Mouse (Mus musculus) C2C12 (cell line): ENCODE measurements at regions not wholly inside any gene's neighbourhood (a gene's known extent, or its start where the extent isn't known, plus 50 kb on each side); places are given as distances from the start of the nearest gene placed in this dataset.

ENCODE experiments used
- H3K27me3 ChIP-seq: one replicate; pipeline ENCODE4 v1.6.1; 2011; ENCODE audit not compliant: control insufficient read depth, insufficient read depth, insufficient read length
- H3K36me3 ChIP-seq: one replicate; pipeline ENCODE4 v1.6.1; 2011; ENCODE audit not compliant: control insufficient read depth, insufficient read depth
- H3K4me3 ChIP-seq: one replicate; pipeline ENCODE4 v1.5.1; 2011; ENCODE audit warnings: mild to moderate bottlenecking, control low read depth; ENCODE audit not compliant: poor library complexity, insufficient read depth, severe bottlenecking
- H3K79me2 ChIP-seq: one replicate; pipeline ENCODE4 v1.6.1; 2011; ENCODE audit not compliant: control insufficient read depth, insufficient read depth
- H3K79me3 ChIP-seq: one replicate; pipeline ENCODE4 v1.6.1; 2011; ENCODE audit warnings: low read depth, control low read depth
- H3ac ChIP-seq: one replicate; pipeline ENCODE3; 2011; ENCODE audit warnings: low read depth; ENCODE audit not compliant: control insufficient read depth, insufficient read length
- CEBPB ChIP-seq: IDR thresholded peaks from one replicate; pipeline ENCODE4 v1.6.1; 2011; ENCODE audit warnings: low read depth, mild to moderate bottlenecking, control low read depth, moderate library complexity
- CTCF ChIP-seq: IDR thresholded peaks from one replicate; pipeline ENCODE4 v1.5.1; 2011; ENCODE audit not compliant: control insufficient read depth, insufficient read depth, insufficient read length
- FOSL1 ChIP-seq: IDR thresholded peaks from one replicate; pipeline ENCODE4 v1.8.0; 2011; ENCODE audit warnings: mild to moderate bottlenecking, low read length; ENCODE audit not compliant: poor library complexity, insufficient read depth, severe bottlenecking
- MAX ChIP-seq: IDR thresholded peaks from one replicate; pipeline ENCODE4 v1.6.1; 2011; ENCODE audit warnings: mild to moderate bottlenecking, control low read depth
- MYOD1 ChIP-seq: IDR thresholded peaks from one replicate; pipeline ENCODE4 v1.6.1; 2011; ENCODE audit warnings: low read depth; ENCODE audit not compliant: control insufficient read depth, insufficient read length
- MYOG ChIP-seq: IDR thresholded peaks from one replicate; pipeline ENCODE4 v1.6.1; 2011; ENCODE audit not compliant: control insufficient read depth, insufficient read length; ENCODE audit errors: extremely low read depth
- USF1 ChIP-seq: IDR thresholded peaks from one replicate; pipeline ENCODE4 v1.6.1; 2011; ENCODE audit warnings: low read depth, mild to moderate bottlenecking, control low read depth, moderate library complexity

DNA sequence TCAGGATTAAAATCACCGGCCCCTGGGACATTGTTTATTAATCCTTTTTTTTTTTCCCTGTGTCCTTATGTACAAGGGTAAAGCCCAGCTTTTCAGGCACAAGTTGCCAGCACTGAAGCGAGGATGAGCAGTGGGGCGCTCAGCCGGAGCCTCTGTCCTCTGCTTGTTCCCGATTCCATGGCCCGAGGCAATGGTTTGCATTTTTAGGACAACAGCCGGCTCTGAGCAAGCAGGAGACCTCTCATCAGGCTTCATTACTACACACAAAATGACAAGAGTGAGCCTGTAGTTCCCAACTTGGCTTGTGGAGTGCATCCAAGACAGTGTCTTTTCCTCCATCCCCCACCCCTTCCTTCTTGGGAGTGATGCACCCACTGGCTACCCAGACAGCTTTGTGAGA lies 697.7 kb downstream of the Cypt12 start:
- no peaks in the 10 kb centered on the region for H3K36me3 ChIP-seq
- H3K27me3 ChIP-seq = no peaks in the 10 kb centered on the region
- TF ChIP-seq CEBPB (no peak), MYOD1 (no peak), CTCF (no peak), MAX (no peak), FOSL1 (no peak), MYOG (no peak), USF1 (no peak)
- H3K79me3 ChIP-seq = no peaks in the 10 kb centered on the region
- H3K79me2 ChIP-seq = no peaks in the 10 kb centered on the region
- no peak overlapping the region for H3ac ChIP-seq
- no peak overlapping the region for H3K4me3 ChIP-seq

GRCm38 (mm10) chr3:18653557-18653956 lies 705.3 kb downstream of the Cypt12 start:
- Histone ChIP-seq H3K79me2 (no peaks in the 10 kb centered on the region), H3K36me3 (no peaks in the 10 kb centered on the region), H3K27me3 (no peaks in the 10 kb centered on the region), H3K4me3 (no peak overlapping the region), H3ac (no peak overlapping the region), H3K79me3 (no peaks in the 10 kb centered on the region)
- TF ChIP-seq CEBPB (no peak), MYOD1 (no peak), USF1 (no peak), CTCF (no peak), MYOG (no peak), FOSL1 (no peak), MAX (no peak)

GRCm38 (mm10) chr3:18665738-18666137 lies 717.5 kb downstream of the Cypt12 start:
- TF ChIP-seq USF1 (no peak), MAX (no peak), MYOG (no peak), CEBPB (no peak), FOSL1 (no peak), CTCF (no peak), MYOD1 (no peak)
- Histone ChIP-seq H3K79me2 (no peaks in the 10 kb centered on the region), H3ac (no peak overlapping the region), H3K27me3 (no peaks in the 10 kb centered on the region), H3K79me3 (no peaks in the 10 kb centered on the region), H3K4me3 (no peak overlapping the region), H3K36me3 (no peaks in the 10 kb centered on the region)

- no peaks in the 10 kb centered on the region for H3K79me2 ChIP-seq
- no peak overlapping the region for H3ac ChIP-seq
- TF ChIP-seq USF1 (no peak), FOSL1 (no peak), MAX (no peak), MYOG (no peak), CTCF (no peak), CEBPB (no peak), MYOD1 (no peak)
- H3K27me3 ChIP-seq = no peaks in the 10 kb centered on the region
- no peak overlapping the region for H3K4me3 ChIP-seq
- no peaks in the 10 kb centered on the region for H3K79me3 ChIP-seq
- H3K36me3 ChIP-seq = no peaks in the 10 kb centered on the region
These were observed 719.5 kb downstream of the Cypt12 start for GRCm38 (mm10) chr3:18667726-18668125.

DNA sequence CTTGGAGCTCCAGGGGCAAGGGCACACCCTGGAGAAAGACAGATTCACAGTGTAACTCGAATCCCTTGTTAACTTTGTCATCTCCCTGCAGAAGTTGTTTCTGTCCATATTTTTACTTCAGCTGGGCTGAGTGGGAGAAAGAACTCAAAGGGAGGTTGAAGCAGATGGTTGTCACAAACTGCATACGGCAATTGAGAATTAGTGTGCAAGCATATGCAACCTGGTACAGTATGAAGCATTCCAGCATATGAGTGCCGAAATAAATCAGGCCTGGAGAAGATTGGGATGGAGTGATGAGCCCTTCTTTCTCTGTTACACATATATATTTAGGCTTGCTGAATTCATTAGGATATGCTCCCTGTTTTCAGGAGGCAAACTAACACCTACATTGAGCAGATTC lies 720.7 kb downstream of the Cypt12 start:
- Histone ChIP-seq H3K79me2 (no peaks in the 10 kb centered on the region), H3K27me3 (no peaks in the 10 kb centered on the region), H3K4me3 (no peak overlapping the region), H3K79me3 (no peaks in the 10 kb centered on the region), H3ac (no peak overlapping the region), H3K36me3 (no peaks in the 10 kb centered on the region)
- no peak for TF ChIP-seq MYOG

GRCm38 (mm10) chr3:18670203-18670700 lies 722.0 kb downstream of the Cypt12 start:
- H3K36me3 ChIP-seq = no peaks in the 10 kb centered on the region
- H3K27me3 ChIP-seq = no peaks in the 10 kb centered on the region

More at GRCm38 (mm10) chr3:18670203-18670700, 722.0 kb downstream of the Cypt12 start:
- H3K79me2 ChIP-seq = no peaks in the 10 kb centered on the region
- no peak overlapping the region for H3ac ChIP-seq
- H3K79me3 ChIP-seq = no peaks in the 10 kb centered on the region
- TF ChIP-seq FOSL1 (no peak), USF1 (no peak), MAX (no peak), MYOG (no peak)
- H3K4me3 ChIP-seq = no peak overlapping the region
